Mouse (Mus musculus) olfactory bulb, adult 2 months (tissue): Measurements from ENCODE around the gene Ccdc33.

Experiments used
- CTCF ChIP-seq: fragments of 200-500 bp; IDR thresholded peaks from 2 replicates; pipeline ENCODE4 v1.5.1; 2012; ENCODE audit warnings: low read depth, mild to moderate bottlenecking, low read length, moderate library complexity; ENCODE audit not compliant: insufficient read depth
- POLR2A ChIP-seq: fragments of 200-500 bp; IDR thresholded peaks from 2 replicates; pipeline ENCODE4 v1.6.1; 2012; ENCODE audit warnings: mild to moderate bottlenecking, low read depth, low read length, moderate library complexity; ENCODE audit not compliant: insufficient read depth

- no peak for TF ChIP-seq CTCF
- TF ChIP-seq POLR2A = no peak
These were observed 12.9 kb downstream of the Ccdc33 start for GRCm38 (mm10) chr9:58105595-58106169.
